Mouse (Mus musculus) CH12F3 (cell line): Measurements from ENCODE around the gene Cfap61.

Experiments
- in situ Hi-C: fragments of 300-500 bp; cut with MboI; formaldehyde crosslinking; loops from 2 replicates; pipeline ENCODE4 v1.14.3; 2020; ENCODE audit warnings: low sequenced_read_pairs

Cfap61 gene

GRCm38 (mm10) chr2:146073300-146073699, 138.7 kb downstream of the Cfap61 start:
- in situ Hi-C loops = no loop called here

DNA sequence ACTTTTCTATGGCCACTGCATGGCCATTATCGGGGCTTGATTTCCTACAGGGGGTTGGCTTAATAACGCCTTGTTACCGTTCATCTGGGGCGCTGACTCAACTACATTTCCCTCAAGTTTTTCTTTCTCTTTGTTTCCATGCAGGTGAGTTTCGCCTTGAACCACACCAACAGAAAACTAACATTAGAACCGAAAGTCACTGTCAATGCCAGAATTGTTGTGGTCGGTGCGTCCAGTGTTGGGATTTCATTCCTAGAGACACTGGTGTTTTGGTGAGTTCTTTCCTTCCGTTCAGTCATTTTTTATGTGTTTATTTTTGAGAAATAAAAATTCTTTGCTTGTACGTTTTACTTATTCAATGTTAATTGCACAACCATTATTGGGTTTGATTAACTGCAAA, 142.5 kb downstream of the Cfap61 start:
- in situ Hi-C loops = no loop called here

DNA sequence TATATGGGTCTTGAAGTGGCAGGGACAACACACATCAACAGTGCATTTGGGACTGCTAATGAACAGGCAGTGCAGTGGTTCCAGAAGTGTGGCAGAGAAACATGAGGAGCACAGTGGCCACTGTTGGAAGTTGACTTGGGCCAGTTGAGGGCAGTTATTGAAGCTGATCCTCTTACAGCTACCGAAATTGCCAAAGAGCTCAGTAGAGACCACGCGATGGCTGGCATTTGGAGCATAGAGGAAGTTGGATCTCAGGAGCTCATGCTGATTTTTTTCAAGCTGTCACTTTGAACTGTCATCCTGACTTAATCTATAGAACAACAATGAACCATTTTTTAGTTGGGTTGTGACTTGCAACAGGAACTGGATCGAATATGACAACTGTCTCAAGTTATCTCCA, 145.7 kb downstream of the Cfap61 start:
- in situ Hi-C loops = no loop called here

DNA sequence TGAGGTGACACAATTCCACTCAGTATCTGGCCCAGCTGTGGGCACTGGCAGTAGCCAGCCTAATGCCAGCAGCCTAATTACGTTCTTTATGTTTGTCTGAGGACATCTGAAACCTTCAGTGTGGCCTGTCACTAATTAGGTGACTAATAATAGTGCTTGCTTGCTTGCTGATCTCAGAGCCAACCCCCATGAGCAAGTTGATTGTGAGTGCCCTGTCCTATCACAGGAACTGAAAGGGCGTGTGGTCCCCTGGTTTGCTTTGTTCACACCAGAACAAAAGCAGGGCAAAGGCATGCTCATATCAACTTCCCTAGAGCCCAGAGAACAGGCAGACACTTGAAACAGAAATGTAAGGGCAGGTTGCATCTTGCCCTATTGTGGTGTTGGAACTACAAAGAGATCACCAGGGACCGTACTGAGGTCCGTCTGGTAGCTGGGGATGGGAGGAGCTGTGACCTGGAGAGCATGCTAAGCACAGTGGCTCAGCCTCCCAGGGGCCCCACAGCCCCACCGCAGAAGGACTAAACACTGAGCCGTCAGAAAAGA, 148.8 kb downstream of the Cfap61 start:
- in situ Hi-C loops = no loop called here

DNA sequence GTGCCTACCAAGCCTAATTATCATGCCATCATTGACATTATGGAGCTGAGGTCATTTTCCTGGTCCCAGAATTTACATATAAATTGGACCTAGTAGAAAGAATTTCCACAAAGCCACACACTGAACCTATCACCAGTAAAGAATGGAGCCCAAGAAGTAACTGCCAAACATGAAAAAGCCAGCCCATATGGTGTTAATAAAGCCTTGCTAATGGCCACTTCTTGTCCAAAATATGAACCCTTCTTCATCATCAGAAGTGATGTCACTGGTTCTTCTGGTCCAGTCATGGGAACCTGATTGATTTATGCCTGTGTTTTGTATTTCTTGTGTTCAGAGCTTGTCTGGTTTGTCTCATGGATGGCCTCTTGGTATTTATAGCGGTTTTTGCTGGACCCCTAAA, 152.8 kb downstream of the Cfap61 start:
- in situ Hi-C loops = no loop called here

DNA sequence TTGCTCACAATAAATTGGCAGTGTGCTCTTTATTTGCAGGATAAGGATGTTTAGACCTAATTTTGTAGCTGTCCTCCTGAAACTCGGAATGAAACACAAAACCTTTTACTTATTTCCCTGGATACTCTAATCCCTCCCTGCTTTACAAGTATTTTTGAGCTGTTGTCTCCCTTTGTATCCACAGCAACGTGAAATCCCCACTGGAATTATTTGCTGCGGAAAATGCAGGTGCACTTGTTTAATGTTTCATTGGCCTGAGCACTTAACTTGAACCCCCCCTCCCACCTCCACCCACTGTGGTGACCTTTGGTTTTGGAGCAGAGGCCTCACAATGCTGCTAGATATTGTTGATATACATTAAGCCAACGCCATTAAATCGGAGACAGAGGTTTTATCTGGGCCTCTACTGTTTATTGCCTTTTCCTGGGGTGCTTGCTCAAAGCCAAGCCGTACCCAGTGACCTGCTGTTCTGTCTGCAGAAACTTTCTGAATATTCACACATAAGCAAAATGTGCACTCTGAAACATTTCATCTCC, 154.6 kb downstream of the Cfap61 start:
- in situ Hi-C loops = no loop called here

- in situ Hi-C loops = no loop called here
Measured at GRCm38 (mm10) chr2:146097532-146097931, 162.9 kb downstream of the Cfap61 start.

- in situ Hi-C loops = no loop called here
Measured at GRCm38 (mm10) chr2:146098853-146099717, 164.5 kb downstream of the Cfap61 start.

- in situ Hi-C loops = no loop called here
Measured at GRCm38 (mm10) chr2:146099838-146100237, 165.3 kb downstream of the Cfap61 start.

DNA sequence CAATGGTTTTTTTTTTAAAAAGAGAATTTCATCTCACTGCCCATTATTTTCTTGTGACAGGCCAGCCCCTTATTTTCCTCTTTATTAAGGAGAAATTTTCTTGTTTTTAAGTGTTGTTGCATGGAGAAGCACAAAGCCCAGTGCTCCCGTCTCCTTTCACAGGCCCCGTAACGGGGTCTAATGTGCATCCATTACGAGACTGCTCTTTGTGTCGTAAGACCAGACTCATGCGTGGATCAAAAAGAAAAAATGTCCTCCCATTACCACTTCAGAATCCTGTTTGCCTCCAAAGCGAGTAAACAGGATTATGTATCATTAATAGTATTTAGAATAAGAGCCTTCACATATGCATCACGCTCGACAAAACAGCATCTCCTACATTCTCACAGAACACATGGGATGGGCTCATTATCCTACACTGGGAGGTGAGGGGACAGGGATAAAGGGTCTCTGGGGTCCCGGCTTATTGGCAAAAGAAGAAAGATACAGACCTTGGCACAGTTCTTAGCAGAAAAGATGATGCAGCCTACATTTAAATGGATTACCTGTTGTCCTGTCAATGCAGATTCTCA, 166.0 kb downstream of the Cfap61 start:
- in situ Hi-C loops = no loop called here

- in situ Hi-C loops = no loop called here
Measured at GRCm38 (mm10) chr2:146102600-146102999, 168.0 kb downstream of the Cfap61 start.

GRCm38 (mm10) chr2:146105341-146105740, 170.8 kb downstream of the Cfap61 start:
- in situ Hi-C loops = no loop called here

DNA sequence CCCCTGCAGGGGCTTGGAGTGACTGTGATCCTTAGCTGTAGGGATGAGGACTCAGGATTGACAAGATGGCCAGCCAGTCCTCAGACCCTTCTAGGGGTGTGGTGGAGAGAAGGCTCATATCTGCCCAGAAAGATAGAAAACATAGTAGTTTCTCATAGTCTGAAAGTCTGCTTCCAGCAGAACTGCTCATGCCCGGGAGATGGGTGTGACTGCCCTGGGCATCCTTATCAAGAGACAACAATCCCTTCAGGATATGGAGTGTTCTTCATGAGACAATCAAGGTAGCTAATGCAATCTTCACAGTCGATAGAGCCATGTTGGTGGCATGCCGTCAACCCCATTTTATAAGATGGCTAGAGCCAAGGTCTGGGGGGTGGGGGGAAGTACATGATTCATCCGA, 173.4 kb downstream of the Cfap61 start:
- in situ Hi-C loops = no loop called here

- in situ Hi-C loops = no loop called here
Measured at GRCm38 (mm10) chr2:146109921-146110320, 175.3 kb downstream of the Cfap61 start.

GRCm38 (mm10) chr2:146116282-146116681, 181.7 kb downstream of the Cfap61 start:
- in situ Hi-C loops = no loop called here

- in situ Hi-C loops = no loop called here
Measured at GRCm38 (mm10) chr2:146116726-146117125, 182.1 kb downstream of the Cfap61 start.

DNA sequence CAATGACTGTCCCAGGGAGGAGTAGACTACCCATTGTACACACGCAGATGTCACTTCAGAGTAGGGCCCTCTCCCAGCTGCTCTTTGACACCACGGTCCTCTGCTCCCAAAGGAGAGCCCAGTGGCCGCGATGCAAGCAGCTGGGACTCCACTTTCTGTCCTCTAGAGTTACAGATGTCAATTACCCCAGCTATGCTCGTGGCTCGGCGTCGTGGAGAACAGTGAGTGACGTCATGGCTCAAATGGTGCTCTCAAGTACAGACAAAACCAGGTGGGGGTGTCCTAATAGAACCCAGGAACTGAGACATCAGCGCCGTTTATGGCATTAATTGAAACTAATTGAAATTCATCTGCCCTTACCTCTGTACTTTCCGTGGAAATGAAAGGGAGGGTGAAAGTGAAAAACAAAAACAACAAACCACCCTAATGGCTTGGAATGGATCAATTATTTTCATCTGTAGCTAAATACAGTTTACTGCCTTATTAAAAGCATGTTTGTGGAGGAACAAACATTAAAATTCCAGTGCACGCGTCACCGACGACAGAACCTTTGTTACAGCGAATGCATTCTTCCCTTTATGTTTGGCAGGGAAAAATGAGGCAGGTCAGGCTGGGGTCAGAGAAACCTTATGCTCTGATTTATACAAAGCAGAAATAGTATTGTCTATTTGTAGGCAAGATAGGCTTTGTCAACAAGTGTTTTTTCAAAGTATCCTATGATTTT, 182.8 kb downstream of the Cfap61 start:
- in situ Hi-C loops = no loop called here

GRCm38 (mm10) chr2:146117915-146118403, 183.4 kb downstream of the Cfap61 start:
- in situ Hi-C loops = no loop called here

- in situ Hi-C loops = no loop called here
Measured at GRCm38 (mm10) chr2:146121551-146121950, 187.0 kb downstream of the Cfap61 start.

DNA sequence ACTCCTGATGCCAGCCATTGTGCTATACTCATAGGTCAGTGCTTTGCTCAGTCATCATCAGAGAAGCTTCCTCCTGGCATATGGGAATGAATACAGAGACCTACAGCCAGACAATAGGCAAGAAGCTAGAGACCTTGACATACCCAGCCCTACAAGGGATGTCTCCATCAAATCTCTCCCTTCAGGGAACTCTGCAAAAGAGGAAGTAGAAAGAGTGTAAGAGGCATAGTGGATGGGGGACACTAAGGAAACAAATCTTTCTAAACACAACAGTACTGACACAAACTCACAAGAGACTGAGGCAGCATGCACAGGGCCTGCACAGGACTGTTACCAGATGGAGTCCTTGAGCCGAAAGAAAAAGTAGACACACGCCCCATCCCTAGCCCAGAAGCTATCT, 190.5 kb downstream of the Cfap61 start:
- in situ Hi-C loops = no loop called here

GRCm38 (mm10) chr2:146128622-146129021, 194.0 kb downstream of the Cfap61 start:
- in situ Hi-C loops = no loop called here
